Mouse (Mus musculus): ENCODE results near the gene Mfsd2b.

- TF ChIP-seq CTCF (conservative IDR thresholded peaks at IDR 0.05; ENCODE audit: insufficient read depth, insufficient read length, low read depth, low read length) = no peak
- TF ChIP-seq POLR2A (IDR thresholded peaks at IDR 0.05; ENCODE audit: low read depth, low read length) = no peak
These were observed 9.8 kb downstream of the Mfsd2b start for GRCm38 (mm10) chr12:4864338-4864690.

Data from kidney, adult 2 months (tissue).